Mouse (Mus musculus): ENCODE data around the gene Slfn4. TPM values are rescaled to one million over a fixed set of nuclear protein-coding genes. Genes with fewer than 3 reads are reported as not detected.

Slfn4 gene
- polyA plus RNA-seq, 1 experiment, result 0.13 TPM

DNA sequence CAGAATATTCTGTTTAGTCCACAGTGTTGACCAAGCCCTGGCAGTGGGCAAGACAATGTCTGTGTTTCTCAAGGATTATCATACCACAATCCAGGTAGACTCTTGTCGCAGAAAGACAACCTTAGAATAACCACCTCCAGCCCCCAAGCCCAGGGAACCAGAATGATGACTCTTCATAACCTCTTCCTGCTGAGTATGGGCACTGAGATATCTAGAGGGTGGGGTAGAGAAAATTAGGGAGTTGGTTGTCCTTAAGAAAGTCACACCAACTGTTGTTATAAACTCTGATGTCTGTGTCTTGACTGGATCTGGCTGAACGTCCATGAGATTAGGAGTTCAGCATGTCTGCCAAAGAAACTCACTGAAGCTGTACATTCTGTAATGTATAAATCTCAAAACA, 63.4 kb downstream of the Slfn4 start:
- TF ChIP-seq POLR2A (IDR thresholded peaks at IDR 0.05; ENCODE audit: borderline replicate concordance, insufficient read depth, low read length), result no peak
- no peak for TF ChIP-seq CTCF (IDR thresholded peaks at IDR 0.05; ENCODE audit: borderline replicate concordance, insufficient read depth, low read depth, low read length)
- H3K27ac ChIP-seq (ENCODE audit: insufficient read depth, low read length), result no peak overlapping the region
- 84% methylated on average over 2 of the region's 2 CpGs for WGBS
- no peaks in the 10 kb centered on the region for H3K4me1 ChIP-seq (ENCODE audit: control insufficient read depth, insufficient read depth, low read length)
- H3K4me3 ChIP-seq (replicated peaks; ENCODE audit: insufficient read depth, low read depth, low read length), result no peak overlapping the region
- H3K27me3 ChIP-seq (ENCODE audit: control insufficient read depth, insufficient read depth, low read length), result no peaks in the 10 kb centered on the region
- DNase-seq, result no peak

DNA sequence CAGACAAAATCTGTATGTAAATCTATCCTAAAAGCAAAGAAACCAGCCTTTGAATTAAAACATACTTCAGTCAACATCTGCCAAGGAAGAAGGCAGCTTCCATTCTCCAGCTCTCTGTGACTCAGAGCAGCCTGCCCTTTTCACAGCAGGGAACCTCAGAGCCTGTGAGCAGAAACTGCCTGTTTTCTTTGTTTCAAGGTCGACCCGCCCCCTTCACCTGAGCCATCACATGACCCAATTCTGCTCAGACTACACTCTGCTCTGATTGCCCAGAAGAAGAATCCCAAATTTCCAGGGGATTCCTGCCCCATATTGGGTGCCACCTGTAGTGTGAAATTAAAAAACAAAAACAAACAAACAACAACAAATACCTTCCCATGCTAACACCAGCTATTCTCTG, 64.8 kb downstream of the Slfn4 start:
- Histone ChIP-seq H3K27me3 (ENCODE audit: control insufficient read depth, insufficient read depth, low read length) (no peaks in the 10 kb centered on the region), H3K4me1 (ENCODE audit: control insufficient read depth, insufficient read depth, low read length) (no peaks in the 10 kb centered on the region), H3K4me3 (replicated peaks; ENCODE audit: insufficient read depth, low read depth, low read length) (no peak overlapping the region), H3K27ac (ENCODE audit: insufficient read depth, low read length) (no peak overlapping the region)
- TF ChIP-seq POLR2A (IDR thresholded peaks at IDR 0.05; ENCODE audit: borderline replicate concordance, insufficient read depth, low read length) (no peak), CTCF (IDR thresholded peaks at IDR 0.05; ENCODE audit: borderline replicate concordance, insufficient read depth, low read depth, low read length) (no peak)
- DNase-seq, result no peak
- WGBS, result 22% methylated on average over 2 of the region's 2 CpGs

Other genes starting within 250 kb of the Slfn4 start
- gene Slfn5, start 223.8 kb upstream of the Slfn4 start, polyA plus RNA-seq (2012; rRNA removed), result 3.7 and 3.8 TPM in 2 replicates
- 0.08 TPM in 2 replicates for gene Slfn9, start 183.4 kb upstream of the Slfn4 start, polyA plus RNA-seq (2012; rRNA removed)
- gene Slfn8, start 154.4 kb upstream of the Slfn4 start, polyA plus RNA-seq (2012; rRNA removed), result 0.28 and 0.29 TPM in 2 replicates
- 0.90 and 1.1 TPM in 2 replicates for gene Slfn2, start 110.1 kb upstream of the Slfn4 start, polyA plus RNA-seq (2012; rRNA removed)
- gene Slfn1, start 58.3 kb upstream of the Slfn4 start, polyA plus RNA-seq (2012; rRNA removed), result 0.16 TPM in 1 of 2 replicates, not detected in the other
- 0.33 and 0.76 TPM in 2 replicates for gene Slfn3, start 16.1 kb downstream of the Slfn4 start, polyA plus RNA-seq (2012; rRNA removed)
- 0.03 TPM in 1 of 2 replicates, not detected in the other for gene Slfn14, start 111.5 kb downstream of the Slfn4 start, polyA plus RNA-seq (2012; rRNA removed)
- 116 and 117 TPM in 2 replicates for gene Ap2b1, start 123.8 kb downstream of the Slfn4 start, polyA plus RNA-seq (2012; rRNA removed)
- 8.6 and 9.8 TPM in 2 replicates for gene Pex12, start 127.4 kb downstream of the Slfn4 start, polyA plus RNA-seq (2012; rRNA removed)
- gene Rasl10b, start 234.0 kb downstream of the Slfn4 start, polyA plus RNA-seq (2012; rRNA removed), result 121 and 126 TPM in 2 replicates

All from cerebellum, adult 2 months (tissue).